Mouse (Mus musculus): ENCODE results near the gene Rab4b. TPM values are rescaled to one million over a fixed set of nuclear protein-coding genes. Genes with fewer than 3 reads are reported as not detected.

Rab4b gene
- 2.2 TPM for polyA plus RNA-seq (2014; fragmentation: Illumina TruSeq; extraction: RNeasy Lipid Tissue Mini Kit (QIAGEN cat#74804); ENCODE audit: low read depth, low replicate concordance)

DNA sequence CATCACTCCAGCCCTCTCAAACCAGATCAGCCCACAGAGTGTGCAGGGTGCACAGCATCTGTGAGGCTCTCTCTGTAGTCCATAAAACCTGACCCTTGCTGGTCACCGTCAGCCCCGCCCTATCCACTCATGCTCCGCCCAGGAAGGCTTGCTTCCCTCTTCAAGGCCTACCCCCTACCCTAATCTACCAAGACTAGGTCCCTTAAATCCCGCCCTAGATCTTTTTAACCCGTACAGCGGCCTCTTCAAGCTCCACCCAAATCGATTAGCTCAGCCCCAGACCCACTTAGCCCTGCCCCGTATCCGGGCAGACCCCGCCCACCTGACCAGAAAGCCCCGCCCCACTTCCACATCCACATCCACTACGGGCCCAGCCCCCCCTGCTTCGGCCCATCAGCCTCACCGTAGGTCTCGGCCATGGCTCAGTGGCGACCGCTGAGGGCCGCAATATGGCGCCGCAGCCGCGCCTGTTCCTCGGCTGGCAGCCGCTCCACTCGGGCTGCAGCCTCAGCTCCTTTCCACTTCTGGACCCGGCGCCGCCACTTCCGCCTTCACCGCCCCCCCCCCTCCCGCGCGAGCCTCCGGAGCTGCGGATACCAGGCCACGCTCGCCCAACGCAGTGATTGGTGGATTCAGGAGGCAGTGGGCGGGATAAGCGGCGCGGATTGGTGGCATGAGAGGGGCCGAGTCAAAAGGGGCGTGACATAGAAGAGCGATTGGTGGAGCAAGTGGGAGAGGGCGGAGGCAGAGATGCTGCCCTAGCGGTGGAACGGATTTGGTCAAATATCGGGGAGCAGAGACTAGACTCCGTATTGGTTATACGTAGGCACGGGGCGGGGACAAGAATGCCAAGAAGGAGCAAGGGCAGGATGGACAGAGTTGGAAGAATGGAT lies at the start of gene Rab4b:
Rab4b (minus strand) TSS at position 573 of the 893 bp plus-strand sequence.

DNA sequence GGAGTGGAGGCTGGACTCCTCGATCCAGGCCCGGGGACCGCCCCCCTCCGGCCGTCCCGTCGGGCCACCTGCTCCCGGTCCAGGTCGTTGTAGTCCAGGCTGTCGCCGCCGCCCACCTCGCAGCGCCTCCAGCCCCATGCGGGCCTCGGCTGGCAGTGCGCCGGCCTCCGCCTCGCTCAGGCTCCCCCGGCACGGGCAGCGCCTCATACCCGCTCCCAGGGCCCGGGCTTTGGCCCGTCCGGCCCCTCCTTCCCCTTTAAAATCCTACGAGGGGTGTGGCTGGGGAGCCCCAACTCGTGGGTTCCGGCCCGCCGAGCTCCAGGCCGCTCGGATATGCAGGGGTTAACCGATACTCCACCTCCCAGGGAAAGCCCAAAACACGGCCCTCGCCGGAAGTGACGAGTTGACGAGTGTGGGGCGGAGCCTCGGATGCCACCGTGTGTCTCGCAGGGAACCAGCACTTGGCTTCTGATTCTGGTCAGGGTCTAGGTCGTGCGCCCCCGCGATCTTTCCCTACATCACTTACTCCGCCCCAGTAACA lies 49.7 kb upstream of the Rab4b start, which contains the start of gene Itpkc:
Itpkc (minus strand) TSS at position 381 of the 541 bp plus-strand sequence.

DNA sequence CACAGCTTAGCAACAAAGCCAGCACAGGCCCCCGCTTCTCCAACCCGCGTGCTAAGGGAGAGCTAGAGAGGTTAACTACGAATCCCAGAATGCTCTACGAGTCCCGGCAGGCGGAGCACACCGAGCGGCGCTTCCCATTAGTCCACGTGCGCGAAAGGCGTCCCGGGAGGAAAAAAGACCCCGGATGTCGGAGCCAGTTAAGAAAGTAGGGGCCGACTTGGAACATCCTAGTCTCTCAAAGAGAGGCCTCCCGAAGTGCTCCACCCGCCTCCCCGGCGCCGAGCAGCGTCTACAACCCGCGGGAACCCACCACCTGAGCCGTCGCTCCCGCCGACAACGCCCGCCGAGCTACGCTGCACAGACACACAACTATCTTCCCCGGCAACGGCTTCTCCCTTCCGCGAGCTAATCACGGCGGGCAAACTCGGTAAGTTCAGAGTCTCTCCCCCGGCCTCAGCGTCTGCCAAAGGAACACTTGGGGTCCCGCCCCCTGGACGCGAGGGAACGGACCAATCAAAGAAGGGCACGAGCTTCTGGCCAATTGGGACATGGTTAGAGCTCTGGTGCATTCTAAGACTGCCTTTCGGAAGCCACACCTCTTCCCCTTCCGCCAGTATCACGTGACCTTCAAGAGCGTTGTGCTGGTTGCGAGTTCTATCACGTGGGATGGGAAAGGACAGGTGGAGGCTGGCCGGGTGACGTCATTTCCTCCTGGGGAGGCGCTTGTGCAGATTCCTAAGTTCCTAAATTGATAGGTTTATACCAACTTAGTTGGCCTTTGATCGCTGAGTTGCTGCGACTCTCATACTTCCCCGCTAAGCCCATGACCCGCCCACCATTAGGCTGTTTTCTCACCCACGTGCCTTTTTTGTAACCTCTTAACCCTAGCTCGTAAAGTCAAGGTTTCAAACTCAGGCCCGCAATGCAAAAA lies 17.2 kb upstream of the Rab4b start, which contains the start of the genes BC024978 and Snrpa:
BC024978 (plus strand) TSS at position 101 of the 931 bp plus-strand sequence.
Snrpa (minus strand) TSS at position 591 of the 931 bp plus-strand sequence.

DNA sequence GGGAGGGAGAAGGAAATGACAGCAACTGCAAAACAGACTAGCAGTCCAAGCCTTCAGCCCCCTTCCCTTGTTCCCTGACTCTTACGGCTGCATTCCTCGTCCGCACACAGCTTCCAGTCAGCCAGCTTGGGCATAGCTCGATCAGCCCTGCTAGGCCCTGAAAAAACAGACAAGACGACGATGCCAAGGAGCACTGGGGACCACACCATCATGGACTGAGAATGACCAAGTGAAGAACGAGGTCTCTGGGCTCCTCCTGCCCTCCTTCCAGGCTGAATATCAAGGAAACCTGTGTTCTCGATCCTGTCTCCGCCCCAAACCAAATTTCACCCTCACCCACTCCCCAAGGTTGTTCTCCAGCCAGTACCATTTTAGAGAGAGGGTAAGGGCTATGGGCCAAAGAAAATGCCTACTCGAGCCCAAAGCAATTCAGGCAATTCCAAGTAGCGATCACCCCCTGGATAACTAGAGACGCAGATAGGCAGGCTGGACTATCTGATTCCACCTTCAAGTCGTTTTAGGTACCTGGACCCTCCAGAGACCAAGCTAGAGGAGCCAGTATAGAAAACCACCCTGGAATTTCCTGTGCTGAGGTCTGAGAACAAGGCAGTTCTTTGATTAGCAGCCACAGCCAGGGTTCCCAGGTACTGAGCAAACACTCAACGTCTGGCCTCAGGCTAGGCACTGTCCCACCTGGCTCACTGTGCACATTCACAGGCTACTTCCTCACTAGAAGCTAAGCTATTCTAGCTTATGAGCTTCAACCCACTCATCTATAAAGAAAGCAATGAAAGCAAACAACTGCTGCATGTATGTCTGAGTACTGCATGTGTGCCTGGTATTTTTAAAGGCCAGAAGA lies 2.4 kb upstream of the Rab4b start, which contains the start of the genes Gm21983 and Mia:
Gm21983 (minus strand) TSS at position 250 of the 859 bp plus-strand sequence.
Mia (minus strand) TSS at position 321 of the 859 bp plus-strand sequence.

DNA sequence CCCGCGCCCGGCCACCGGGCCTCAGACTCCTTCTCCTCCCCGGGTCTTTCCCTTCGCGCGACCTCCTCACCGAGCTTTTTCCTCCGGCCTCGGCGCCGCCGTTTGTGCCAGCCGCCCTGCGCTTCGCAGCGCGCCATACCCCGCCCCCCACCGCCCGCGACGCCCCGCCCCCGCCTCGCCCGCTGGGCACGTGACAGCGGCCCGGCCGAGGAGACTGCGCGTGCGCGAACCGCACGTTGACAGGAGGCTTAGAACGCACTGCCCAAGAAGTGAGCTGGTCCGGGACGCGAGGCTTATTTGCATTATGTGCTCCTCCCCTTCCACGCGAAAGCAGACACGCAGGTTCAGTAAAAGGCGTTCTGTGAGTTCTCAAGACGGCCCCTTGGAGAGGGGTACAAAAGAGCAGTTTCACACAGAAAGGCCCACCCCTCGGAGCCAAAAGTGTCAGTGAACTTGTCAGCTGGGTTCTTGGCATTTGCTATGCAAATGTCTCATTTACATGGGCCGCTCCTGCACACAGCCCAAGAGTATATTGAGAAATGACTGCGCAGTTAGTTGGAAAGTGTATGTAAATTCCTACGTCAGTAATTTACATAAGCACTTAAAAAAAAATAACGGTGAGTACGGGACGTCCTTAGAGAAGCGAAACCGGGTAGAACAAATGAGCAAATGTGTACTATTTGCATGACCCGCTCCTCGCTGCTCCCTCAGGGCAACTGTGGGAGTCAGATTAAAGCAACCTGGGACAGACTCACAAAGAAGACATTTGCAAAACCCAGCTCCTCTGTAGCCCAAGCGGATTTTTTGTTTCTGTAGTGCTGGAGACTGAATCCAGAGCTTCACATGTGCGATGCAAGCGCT lies 11.9 kb downstream of the Rab4b start, which contains the start of gene Egln2:
Egln2 (minus strand) TSS at position 189 of the 861 bp plus-strand sequence.

DNA sequence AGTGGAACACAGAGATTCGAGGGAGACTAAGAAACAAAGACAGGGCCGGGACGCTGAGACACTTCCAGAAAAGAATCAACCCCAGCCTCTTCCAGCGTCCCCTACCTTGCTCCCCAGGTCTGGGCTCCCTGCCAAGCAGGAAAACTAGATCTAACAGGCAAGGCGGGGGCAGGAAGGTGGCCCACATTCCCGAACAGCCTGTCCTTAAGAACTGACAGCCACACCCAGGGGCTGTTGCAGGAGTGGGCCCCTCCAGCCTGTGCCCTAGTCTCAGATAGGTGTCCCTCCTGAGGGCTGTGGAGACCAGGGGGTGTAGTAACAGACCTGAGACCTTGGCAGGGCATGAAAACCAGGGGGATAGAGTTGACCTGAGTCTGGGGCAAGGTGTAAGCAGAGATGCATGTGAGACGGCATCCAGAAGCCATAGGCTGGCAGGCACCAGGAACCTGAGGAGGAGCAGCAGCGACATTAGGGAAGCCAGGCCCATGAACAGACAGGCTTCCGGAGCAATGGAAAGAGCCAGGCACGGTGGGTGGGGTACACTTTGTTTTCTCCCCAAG lies 25.4 kb downstream of the Rab4b start, which contains the start of gene Cyp2t4:
Cyp2t4 (plus strand) TSS at position 510 of the 560 bp plus-strand sequence.

DNA sequence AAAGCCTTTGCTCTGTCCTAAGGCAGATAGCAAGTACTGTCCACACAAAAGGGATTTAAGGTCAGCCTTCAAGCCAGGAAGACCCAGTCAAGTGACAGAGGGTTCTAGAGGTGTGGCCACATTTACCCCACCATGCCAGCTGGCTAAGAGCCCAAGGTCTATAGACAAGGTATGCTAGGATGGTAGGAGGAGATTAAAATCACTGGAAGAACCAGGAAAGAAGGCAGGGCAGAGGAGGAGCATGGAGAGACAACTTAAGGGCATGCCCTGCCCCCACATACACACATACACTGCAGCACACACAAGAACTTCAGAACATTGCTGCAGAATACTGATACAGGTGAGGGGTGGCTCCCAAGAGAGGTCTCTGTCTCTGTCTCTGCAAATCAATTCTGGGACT lies 59.0 kb downstream of the Rab4b start, which contains the start of gene Cyp2f2:
Cyp2f2 (plus strand) TSS at position 234 of the 400 bp plus-strand sequence.

Other genes starting within 250 kb of the Rab4b start
- 92.9 TPM for gene Cyp2a22, start 239.5 kb downstream of the Rab4b start, polyA plus RNA-seq (2014; fragmentation: Illumina TruSeq; extraction: RNeasy Lipid Tissue Mini Kit (QIAGEN cat#74804); ENCODE audit: low read depth, low replicate concordance)
- gene Cyp2a12, start 149.8 kb downstream of the Rab4b start, polyA plus RNA-seq (2014; fragmentation: Illumina TruSeq; extraction: RNeasy Lipid Tissue Mini Kit (QIAGEN cat#74804); ENCODE audit: low read depth, low replicate concordance) = 1,013 TPM
- 346 TPM for gene Cyp2f2, start 59.0 kb downstream of the Rab4b start, polyA plus RNA-seq (2014; fragmentation: Illumina TruSeq; extraction: RNeasy Lipid Tissue Mini Kit (QIAGEN cat#74804); ENCODE audit: low read depth, low replicate concordance)
- gene Cyp2t4, start 25.2 kb downstream of the Rab4b start, polyA plus RNA-seq (2014; fragmentation: Illumina TruSeq; extraction: RNeasy Lipid Tissue Mini Kit (QIAGEN cat#74804); ENCODE audit: low read depth, low replicate concordance) = not detected
- gene Egln2, start 12.1 kb downstream of the Rab4b start, polyA plus RNA-seq (2014; fragmentation: Illumina TruSeq; extraction: RNeasy Lipid Tissue Mini Kit (QIAGEN cat#74804); ENCODE audit: low read depth, low replicate concordance) = 5.2 TPM
- not detected for gene Gm21983, start 2.2 kb upstream of the Rab4b start, polyA plus RNA-seq (2014; fragmentation: Illumina TruSeq; extraction: RNeasy Lipid Tissue Mini Kit (QIAGEN cat#74804); ENCODE audit: low read depth, low replicate concordance)
- not detected for gene Mia, start 2.3 kb upstream of the Rab4b start, polyA plus RNA-seq (2014; fragmentation: Illumina TruSeq; extraction: RNeasy Lipid Tissue Mini Kit (QIAGEN cat#74804); ENCODE audit: low read depth, low replicate concordance)
- gene BC024978, start 16.9 kb upstream of the Rab4b start, polyA plus RNA-seq (2014; fragmentation: Illumina TruSeq; extraction: RNeasy Lipid Tissue Mini Kit (QIAGEN cat#74804); ENCODE audit: low read depth, low replicate concordance) = 6.4 TPM
- 5.7 TPM for gene Snrpa, start 17.4 kb upstream of the Rab4b start, polyA plus RNA-seq (2014; fragmentation: Illumina TruSeq; extraction: RNeasy Lipid Tissue Mini Kit (QIAGEN cat#74804); ENCODE audit: low read depth, low replicate concordance)
- 0.87 TPM for gene Itpkc, start 49.8 kb upstream of the Rab4b start, polyA plus RNA-seq (2014; fragmentation: Illumina TruSeq; extraction: RNeasy Lipid Tissue Mini Kit (QIAGEN cat#74804); ENCODE audit: low read depth, low replicate concordance)
- 2.7 TPM for gene Coq8b, start 54.1 kb upstream of the Rab4b start, polyA plus RNA-seq (2014; fragmentation: Illumina TruSeq; extraction: RNeasy Lipid Tissue Mini Kit (QIAGEN cat#74804); ENCODE audit: low read depth, low replicate concordance)
- not detected for gene Numbl, start 79.5 kb upstream of the Rab4b start, polyA plus RNA-seq (2014; fragmentation: Illumina TruSeq; extraction: RNeasy Lipid Tissue Mini Kit (QIAGEN cat#74804); ENCODE audit: low read depth, low replicate concordance)
- 0.74 TPM for gene Ltbp4, start 158.8 kb upstream of the Rab4b start, polyA plus RNA-seq (2014; fragmentation: Illumina TruSeq; extraction: RNeasy Lipid Tissue Mini Kit (QIAGEN cat#74804); ENCODE audit: low read depth, low replicate concordance)
- gene Shkbp1, start 177.1 kb upstream of the Rab4b start, polyA plus RNA-seq (2014; fragmentation: Illumina TruSeq; extraction: RNeasy Lipid Tissue Mini Kit (QIAGEN cat#74804); ENCODE audit: low read depth, low replicate concordance) = 0.66 TPM
- gene Gm20479, start 178.5 kb upstream of the Rab4b start, polyA plus RNA-seq (2014; fragmentation: Illumina TruSeq; extraction: RNeasy Lipid Tissue Mini Kit (QIAGEN cat#74804); ENCODE audit: low read depth, low replicate concordance) = not detected